Mouse (Mus musculus) adrenal gland, postnatal 25 days (tissue): ENCODE results near the gene Cabp4. TPM values are rescaled to one million over a fixed set of nuclear protein-coding genes. Genes with fewer than 3 reads are reported as not detected.

Source experiments
- DNase-seq: peaks from one replicate; pipeline ENCODE4 v3.0.0; 2021; ENCODE audit warnings: mixed read lengths
- total RNA-seq: library from RNA; stranded (reverse); gene quantifications from 2 replicates; pipeline ENCODE4 v1.2.3, GENCODE M21; 2021

Gene Cabp4
- total RNA-seq, 1 experiment from 2014 or later: 0.94 TPM

DNA sequence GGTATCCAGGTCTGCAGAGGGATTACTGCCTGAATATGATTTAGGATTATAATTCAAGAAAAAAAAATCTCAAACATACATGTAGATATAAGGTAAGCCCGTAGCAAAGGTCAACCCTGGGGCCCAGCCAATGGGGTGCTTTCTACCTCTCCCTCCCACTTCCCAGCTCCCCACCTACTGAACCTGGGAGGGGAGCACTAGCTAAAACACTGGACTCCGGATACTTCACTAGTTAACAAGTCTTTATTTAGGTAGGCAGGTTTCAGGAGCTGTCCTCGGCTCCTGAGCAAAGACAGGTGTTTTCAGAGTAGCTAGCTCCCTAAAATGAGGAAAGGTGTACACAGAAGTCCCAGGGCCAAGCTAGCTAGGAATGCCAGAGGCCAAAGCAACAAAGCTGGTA, 20.3 kb upstream of the Cabp4 start:
- no peak for DNase-seq

DNA sequence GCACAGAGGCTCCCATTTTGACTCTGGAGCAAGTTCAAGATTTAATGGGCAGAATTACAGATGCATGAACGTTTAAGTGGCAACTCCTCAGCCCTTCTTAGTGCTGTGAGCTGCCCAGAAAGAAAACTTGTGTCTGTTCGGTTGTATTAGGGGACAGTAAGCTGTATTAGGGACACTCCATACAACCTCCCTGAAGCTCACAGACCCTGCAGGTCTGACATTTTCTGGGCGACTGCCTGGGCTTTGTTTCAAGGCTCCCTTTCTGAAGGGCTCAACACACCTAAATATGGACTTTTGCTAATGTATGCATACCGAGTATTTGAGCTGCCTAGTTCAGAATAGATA, 19.7 kb upstream of the Cabp4 start:
- DNase-seq: no peak

DNA sequence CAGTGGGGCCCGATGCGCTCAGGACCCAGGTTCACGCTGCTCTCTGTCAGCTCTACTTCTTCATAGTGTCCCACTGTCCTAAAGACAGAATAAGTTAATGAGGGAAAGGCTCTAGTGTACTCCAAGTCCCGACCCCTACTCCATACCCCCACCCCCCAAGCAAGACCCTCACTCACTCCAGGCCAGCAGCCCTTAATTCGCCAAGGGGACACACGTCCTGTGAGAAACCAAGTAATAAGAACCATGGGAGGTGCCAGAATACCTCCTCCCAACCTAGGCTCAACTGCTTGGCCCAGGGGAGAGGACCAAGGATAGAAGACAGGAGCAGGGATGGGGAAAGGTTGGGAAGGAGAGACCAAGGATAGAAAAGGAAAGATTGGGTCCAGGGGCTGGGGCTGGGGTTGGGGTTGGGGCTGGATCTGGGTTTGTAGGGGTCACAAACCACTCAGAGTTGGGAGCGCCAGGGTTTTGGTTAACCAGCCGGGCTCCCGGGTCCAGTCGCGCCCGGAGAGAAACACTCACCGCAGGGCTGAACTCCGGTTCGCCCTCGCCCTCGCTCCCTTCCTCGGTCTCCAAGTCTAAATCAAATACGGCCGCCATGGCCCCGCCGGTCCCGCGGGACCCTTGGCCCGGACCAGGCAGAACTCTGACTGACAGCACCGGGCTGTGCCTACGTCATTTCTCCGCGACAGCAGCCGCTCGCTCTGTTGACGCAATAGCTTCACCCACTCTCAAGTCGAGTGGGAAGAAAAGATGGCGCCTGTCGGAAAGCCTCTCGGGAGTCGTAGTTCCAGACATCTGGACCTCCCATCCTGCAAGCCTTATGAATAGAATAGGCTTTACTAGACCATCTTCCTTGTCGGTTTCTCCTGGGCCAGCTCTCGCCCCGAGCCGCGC, 19.1 kb upstream of the Cabp4 start, which contains the start of gene Rps6kb2:
TSS of gene Rps6kb2 (minus strand) at position 709 of the 897 bp plus-strand sequence.
- DNase-seq: peak; percentile 93

DNA sequence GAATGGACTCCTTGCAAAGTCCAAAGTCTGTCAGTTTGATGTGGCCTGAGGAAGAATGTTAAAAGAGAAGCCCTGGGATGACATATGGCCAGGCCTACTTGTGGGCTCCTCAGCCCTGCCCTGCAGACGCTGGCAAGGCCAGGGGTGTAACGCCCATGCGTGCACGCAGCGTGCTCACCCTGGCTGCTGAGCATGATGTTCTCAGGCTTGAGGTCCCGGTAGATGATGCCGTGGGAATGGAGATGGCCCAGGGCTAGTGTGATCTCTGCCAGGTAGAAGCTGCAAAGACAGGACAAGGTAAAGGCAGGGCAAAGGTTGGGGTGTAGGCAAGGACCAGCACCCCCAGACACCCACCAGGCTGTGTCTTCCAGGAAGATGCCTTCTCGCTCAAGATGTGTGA, 15.2 kb upstream of the Cabp4 start:
- no peak for DNase-seq

DNA sequence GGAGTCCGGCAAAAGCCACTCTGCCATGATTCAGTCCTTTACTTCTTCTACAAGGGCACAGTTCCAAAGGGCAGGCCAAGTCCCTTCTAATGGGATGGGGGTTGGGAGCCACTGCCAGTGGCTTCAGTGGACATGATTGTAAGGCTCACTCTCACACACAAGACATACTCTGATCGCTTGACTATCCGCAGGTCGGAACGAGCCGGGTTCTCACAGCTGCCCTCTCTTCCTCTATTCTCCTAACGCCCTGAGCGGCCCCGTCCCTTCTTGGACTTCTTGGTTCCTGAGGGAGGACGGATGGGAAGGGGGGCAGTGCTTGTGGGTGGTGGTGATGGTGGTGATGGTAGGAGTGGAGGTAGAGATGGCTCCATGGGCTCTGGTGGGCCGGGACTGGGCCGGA, 12.9 kb upstream of the Cabp4 start:
- DNase-seq: no peak

DNA sequence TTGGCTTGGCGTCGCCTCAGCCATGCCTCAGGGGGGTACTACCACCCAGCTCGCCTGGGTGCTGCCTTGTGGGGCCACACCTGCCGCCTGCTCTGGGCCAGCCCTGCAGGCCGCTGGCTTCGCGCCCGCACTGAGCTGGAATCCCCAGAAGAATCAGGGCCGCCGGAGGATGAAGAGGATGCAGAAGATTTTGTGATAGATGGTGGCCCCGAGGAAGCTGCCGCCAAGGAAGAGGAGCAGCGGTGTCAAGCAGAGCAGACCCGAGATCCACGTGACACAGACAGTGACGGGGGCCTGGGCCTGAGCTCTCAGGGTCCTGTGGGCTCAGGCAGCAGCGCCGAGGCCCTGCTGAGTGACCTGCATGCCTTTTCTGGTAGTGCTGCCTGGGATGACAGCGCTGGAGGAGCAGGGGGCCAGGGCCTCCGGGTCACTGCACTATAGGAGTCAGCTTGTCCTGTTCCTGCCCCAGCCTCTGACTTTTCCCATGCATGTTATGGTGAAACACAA, 12.3 kb upstream of the Cabp4 start:
- no peak for DNase-seq

DNA sequence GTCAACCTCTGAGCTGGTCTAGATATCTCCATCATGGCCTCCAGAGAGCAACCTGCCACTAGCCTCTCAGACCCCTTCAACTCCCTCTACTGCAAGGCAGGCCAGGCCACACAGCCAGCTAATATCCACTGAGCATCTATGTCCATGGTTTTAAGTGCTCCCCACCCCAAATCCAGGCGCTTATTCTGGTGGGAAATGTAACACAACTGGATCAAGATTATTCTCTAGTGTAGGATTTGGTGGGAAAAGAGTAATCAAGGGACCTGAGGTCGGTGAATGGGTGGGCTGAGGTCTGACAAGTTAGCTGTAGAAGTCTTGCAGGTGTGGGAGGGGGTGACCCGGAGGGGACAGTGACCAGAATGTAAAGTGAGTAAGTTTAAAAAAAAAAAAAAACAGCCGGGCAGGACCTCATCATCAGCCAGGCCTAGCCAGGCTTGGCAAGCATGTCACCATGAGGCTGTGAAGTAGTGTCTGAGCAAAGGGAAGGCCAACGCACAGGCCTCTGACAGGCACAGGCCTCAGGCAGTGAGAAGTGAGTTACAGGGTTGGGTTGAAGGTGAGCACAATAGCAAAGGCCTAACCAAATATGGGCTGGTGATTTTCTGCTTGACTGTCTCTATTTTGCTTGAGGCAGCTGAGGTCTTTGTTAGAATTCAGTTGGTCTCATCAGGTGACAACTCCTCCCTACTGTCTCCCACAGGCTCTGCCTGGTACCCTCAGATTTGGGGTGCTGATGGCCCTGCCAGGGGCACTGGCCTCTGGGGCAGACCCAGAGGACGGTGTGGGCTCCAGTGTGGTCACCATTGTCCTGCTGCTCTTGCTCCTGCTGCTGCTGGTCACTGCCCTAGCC, 11.6 kb upstream of the Cabp4 start:
- no peak for DNase-seq

DNA sequence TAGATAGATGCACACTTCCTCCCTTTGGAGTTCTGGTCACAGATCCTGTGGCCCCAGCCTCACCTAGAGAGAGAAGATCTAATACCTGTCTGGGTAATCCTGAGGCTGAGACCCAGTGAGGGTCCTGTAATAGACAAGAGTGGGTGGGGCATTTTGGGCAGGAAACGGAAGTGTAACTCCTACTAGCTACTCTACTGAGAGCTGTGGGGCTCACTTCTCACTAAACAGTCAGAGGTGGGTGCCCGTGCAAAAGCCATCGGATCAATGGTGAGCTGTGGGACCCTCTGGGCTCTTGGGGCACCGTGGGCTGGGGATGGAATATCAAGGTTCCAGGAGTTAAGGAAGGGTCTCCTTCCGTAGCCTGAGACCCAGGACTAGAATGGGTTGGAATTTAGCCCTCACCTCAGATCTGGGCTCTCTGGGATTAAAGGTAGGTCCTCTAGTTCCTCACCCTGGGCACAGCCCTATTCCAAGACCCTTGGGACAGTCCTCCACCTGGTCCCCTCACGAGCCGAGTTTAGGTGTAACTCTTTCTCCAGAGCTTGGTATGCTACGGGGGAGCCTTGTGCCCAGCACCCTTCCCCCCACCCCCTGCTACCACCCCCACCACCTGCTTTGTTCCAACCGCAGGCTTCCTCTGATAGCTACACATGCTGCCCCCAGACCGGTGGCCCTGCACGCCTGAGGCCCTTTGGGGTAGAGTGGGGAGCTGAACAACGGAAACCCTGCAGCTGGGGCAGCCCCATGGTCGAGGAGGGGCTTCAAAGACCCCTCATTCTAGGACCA, 10.8 kb upstream of the Cabp4 start:
- DNase-seq: no peak

DNA sequence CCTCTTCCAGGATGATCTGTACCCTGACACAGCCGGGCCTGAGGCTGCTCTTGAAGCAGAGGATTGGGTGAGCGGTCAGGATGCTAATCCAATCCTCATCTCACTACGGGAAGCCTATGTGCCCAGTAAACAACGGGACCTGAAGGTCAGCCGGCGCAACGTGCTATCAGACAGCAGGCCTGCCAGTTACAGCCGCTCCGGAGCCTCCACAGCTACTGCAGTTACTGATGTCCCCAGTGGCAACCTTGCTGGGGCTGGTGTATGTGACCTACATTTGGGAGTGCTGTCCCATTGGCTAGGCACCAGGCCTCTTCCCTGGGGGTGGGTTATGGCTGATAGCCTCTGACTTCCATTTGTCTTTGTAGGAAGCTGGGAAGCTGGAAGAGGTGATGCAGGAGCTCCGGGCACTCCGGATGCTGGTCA, 9.4 kb upstream of the Cabp4 start, which contains the start of gene Ptprcap:
TSS of gene Ptprcap (plus strand) at position 373 of the 423 bp plus-strand sequence.
- DNase-seq: no peak

DNA sequence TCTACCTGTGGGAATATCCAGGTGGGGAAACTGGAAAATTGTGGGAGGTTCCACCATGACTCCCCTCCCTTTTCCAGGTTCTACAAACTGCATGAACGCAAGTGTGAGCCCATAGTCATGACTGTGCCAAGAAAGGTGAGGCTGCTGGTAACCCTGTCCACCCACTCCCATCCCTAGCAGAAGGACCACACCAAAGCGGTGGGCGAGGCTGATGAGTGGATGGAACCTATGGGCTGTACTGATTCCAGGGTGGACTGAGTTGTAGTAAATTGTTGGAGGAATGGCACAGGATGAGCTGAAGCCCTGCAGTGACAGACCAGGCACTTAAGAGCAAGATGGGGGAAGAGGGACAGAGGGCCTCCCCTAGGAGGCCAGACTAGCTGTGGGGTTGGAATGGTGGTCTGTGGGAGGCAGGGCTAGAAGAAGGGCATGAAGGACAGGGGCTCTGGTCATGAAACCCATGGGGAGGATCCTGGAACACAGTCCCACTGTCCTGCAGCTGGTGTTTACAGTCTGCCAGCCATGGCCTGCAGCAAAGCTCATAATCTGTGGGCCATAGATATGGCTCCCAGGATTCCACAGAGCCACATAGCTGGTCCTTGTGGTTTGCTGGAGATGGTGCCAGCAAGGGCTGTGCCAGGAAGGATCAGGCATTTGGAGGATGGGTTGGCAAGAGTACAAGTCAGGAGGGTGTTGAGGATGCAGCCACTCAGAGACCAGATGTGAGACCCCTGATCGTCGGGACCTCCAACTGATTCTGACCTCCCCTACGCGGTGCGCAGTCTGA, 8.8 kb upstream of the Cabp4 start:
- DNase-seq: no peak

DNA sequence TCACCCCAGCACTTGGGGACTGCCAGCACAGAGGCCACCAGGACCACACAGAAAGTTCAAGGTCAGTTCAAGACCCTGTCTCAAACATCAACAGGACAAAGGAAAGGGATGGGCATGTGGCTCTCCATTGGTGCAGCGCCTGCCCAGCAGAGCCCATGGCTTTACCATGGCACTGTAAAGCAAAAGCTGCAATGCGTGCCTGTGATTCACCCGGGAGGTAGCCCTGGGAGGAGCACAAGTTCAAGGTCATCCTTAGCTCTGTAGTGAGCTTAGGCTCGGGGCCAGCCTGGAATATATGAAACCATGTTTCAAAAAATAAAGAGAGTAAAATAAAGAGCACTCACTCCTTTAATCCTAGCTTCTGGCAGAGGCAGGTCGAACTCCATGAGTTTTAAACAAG, 8.1 kb upstream of the Cabp4 start:
- DNase-seq: peak; percentile 54

DNA sequence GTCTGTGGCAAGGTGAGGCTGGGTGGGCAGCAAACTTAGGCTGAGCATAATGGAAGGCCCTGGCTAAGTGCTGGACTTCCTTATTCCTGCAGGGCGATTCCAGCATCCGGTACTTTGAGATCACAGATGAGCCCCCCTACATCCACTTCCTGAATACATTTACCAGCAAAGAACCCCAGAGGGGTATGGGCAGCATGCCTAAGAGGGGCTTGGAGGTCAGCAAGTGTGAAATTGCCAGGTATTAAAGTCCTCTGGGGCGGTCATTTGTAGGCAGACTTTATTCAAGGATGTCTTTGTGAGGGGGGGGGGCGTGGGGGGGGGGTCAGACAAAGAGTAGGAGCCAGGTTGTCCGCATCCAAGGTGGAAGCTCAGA, 7.6 kb upstream of the Cabp4 start:
- no peak for DNase-seq

DNA sequence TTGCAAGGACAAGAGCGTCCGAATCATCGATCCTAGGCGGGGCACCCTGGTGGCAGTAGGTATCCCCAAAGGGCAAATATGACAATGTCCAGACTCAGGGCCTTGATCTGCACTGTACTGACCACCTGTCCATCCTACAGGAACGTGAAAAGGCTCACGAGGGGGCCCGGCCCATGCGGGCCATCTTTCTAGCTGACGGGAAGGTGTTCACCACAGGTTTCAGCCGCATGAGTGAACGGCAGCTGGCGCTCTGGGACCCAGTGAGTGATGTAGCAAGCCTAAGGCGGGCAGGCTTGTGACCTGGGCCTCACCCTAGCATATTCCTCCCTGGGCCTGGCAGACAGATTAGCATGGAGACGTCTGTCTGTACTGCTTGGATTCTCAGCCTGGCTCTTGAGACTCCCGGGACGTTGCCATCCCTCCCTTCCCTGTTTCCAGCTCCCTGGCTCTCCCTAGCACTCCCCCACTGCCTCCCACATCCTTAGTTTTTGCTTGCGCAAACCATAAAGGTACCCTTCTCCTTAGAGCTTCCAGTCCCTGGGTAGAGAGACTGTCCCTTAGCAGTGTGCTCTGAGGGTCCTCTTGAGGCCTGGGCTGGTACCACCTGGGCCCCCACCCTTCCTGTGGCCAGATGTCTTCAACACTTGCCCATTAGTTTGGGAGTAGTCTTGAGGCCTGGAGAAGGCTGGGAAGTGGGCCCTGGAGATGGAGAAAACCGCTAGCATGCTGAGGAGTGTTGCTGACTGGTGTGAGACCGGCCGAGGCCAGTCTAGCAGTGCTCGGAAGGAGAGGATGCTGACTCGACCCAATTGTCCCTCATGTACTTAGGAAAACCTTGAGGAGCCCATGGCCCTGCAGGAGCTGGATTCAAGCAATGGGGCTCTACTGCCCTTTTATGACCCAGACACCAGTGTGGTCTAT, 7.0 kb upstream of the Cabp4 start:
- DNase-seq: no peak

DNA sequence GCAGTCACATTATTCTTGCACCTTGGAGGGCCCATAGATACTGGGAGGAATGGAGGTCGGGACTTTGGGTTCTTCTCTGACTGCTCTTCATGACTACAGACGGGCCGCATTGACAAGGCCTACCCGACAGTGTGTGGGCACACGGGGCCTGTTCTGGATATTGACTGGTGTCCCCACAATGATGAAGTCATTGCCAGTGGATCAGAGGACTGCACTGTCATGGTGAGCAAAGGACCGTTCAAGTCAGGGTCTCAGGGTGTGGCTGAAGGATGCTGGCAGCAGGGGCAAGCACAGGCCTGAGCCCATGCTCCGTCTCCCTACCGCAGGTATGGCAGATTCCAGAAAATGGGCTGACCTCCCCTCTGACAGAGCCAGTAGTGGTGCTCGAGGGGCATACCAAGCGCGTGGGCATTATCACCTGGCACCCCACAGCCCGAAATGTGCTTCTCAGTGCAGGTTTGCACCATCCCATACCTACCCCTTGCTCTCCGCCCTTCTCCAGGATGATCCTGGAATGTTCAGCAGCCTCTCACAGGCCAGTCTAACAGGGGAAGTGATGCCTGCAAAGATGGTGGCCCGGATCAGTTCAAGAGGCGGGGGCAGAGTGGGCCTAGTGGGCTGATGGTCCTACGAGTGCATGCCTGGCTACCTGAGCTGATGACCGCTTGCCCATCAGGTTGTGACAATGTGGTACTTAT, 6.1 kb upstream of the Cabp4 start:
- DNase-seq: no peak

DNA sequence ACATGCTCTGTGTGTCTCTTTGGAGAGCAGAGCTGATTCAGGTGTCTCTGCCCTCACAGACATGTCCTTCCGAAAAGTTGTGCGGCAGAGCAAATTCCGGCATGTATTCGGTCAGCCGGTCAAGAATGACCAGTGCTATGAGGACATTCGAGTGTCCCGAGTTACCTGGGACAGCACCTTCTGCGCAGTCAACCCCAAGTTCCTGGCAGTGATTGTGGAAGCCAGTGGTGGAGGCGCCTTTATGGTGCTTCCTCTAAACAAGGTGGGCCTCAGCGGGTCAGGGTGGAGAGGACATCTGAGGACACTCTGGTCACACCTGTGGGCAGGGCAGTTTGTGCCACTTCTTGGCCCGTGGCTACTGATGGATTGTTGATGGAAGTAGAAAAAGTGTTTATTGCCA, 5.5 kb upstream of the Cabp4 start:
- DNase-seq: no peak

DNA sequence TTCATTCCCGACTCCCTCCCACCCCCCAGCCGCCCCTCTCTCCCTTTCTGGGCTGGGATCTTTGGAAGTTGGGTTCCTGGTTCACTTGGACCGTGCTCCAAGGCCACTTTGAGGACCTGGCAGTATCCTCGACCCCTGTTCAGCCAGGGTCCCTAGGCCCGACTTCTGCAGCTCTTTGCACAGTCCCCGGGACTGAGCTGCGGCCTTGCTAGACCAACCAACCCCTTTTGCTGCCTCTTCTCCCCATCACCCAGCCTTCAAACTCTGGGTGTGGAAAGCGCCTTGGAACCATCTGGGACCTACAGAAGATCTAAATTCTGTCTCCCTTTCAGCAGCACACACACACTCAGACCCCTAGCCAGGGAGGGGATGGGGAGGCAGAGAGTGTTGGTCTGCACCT, 5.0 kb upstream of the Cabp4 start:
- no peak for DNase-seq

DNA sequence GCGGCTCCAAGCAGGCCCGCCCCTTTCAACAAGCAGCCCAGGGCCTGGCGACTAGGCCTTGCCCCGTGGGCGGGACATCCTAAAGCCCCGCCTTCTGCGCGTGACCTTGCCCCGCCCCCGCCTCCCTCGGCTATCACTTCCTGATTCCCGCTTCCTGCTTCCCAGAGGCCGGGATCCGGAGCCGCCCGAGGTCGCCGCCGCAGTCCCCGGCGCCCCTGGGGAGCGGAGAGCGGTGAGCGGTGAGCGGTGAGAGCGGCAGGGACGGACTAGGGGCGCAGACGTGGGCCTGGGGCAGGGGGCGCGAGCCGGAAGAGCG, 4.6 kb upstream of the Cabp4 start, which contains the start of gene Coro1b:
TSS of gene Coro1b (plus strand) at position 129 of the 316 bp plus-strand sequence.
- peak; percentile 98 for DNase-seq

DNA sequence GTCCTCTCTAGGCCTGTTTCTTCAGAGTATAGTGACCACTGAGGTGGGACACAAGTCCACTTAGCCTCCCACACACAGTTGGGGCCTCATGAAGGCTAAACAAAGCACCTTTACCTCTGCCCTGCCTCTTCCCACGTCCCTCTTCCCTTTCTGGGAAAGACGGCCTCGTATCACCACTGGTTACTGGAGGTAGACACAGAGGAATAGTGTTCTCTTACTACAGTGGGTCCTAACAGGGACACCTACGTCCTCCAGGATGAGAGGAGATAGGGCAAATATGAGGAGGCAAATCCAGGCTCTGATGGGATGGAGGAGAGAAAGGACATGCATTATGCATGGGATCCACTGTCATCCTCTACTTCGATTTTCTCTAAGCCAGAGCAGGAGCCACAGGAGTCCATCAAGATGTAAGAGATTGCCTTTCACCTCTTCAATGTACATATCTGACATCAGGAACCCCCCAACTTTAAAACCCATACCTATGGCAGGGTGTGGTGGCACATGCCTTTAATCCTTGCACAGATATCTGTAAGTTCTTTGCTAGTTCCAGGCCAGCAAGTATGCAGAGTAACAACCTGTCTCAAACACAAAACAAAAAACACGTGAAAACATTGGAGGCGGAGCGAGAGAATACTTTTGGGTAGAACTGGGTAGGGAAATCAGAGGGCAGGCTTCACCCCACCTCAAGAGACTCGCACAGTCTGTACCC, 4.1 kb upstream of the Cabp4 start:
- DNase-seq: no peak

DNA sequence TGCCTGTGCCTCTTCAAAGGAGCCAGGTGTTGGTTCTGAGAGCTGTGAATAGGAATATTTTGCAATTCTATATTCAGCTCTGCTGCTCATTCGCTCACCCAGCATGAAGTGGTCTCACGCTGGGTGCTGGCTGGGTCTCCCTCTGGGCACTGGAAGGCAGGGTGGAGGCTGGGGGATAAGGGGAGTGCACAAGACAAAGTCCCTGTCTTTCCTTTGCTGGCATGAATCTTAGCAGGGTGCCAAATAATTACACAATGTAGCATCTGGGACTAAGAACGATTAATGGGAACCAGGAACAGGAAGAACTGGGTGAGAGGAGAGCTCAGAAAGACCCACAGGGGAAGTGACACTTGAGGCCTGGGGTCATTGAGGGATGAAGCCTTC, 3.2 kb upstream of the Cabp4 start:
- no peak for DNase-seq
